Mouse (Mus musculus): ENCODE results near the gene Cspg4. TPM values are rescaled to one million over a fixed set of nuclear protein-coding genes. Genes with fewer than 3 reads are reported as not detected.
A peak's percentile ranks its signal among the peaks of the same experiment; 100 is the strongest.

Gene Cspg4
- total and polyA plus RNA-seq, 2 experiments from 2014 or later: 7.6 to 42.1 TPM

- Histone ChIP-seq H3K36me3 (ENCODE audit: insufficient read depth, low read length) (no peaks in the 10 kb centered on the region), H3K27ac (no peak overlapping the region), H3K9ac (replicated peaks; ENCODE audit: low read length) (no peak overlapping the region), H3K4me1 (ENCODE audit: insufficient read depth, low read length) (no peaks in the 10 kb centered on the region), H3K9me3 (ENCODE audit: low read length) (no peaks in the 10 kb centered on the region), H3K4me2 (ENCODE audit: low read depth, low read length) (no peak overlapping the region), H3K27me3 (ENCODE audit: insufficient read depth, low read length) (no peaks in the 10 kb centered on the region), H3K4me3 (ENCODE audit: low read length) (no peak overlapping the region)
- TF ChIP-seq CTCF (IDR thresholded peaks at IDR 0.05; ENCODE audit: low read depth): no peak
- DNase-seq (ENCODE audit: low spot score): no peak
- no peak for ATAC-seq
- WGBS: 11% methylated on average over 6 of the region's 6 CpGs
Measured at GRCm38 (mm10) chr9:56832900-56833299, 31.9 kb upstream of the Cspg4 start.

GRCm38 (mm10) chr9:56835152-56835551 lies 29.7 kb upstream of the Cspg4 start:
- Histone ChIP-seq H3K4me3 (ENCODE audit: low read length) (no peak overlapping the region), H3K27me3 (ENCODE audit: insufficient read depth, low read length) (no peaks in the 10 kb centered on the region), H3K4me1 (ENCODE audit: insufficient read depth, low read length) (no peaks in the 10 kb centered on the region), H3K9ac (replicated peaks; ENCODE audit: low read length) (no peak overlapping the region), H3K4me2 (ENCODE audit: low read depth, low read length) (no peak overlapping the region), H3K9me3 (ENCODE audit: low read length) (no peaks in the 10 kb centered on the region), H3K36me3 (ENCODE audit: insufficient read depth, low read length) (no peaks in the 10 kb centered on the region), H3K27ac (no peak overlapping the region)
- no peak for TF ChIP-seq CTCF (IDR thresholded peaks at IDR 0.05; ENCODE audit: low read depth)
- WGBS: 81% methylated on average over 5 of the region's 5 CpGs
- ATAC-seq (no peak), DNase-seq (ENCODE audit: low spot score) (no peak)

- Histone ChIP-seq H3K9ac (replicated peaks; ENCODE audit: low read length) (no peak overlapping the region), H3K9me3 (ENCODE audit: low read length) (no peaks in the 10 kb centered on the region), H3K4me2 (ENCODE audit: low read depth, low read length) (no peak overlapping the region), H3K36me3 (ENCODE audit: insufficient read depth, low read length) (no peaks in the 10 kb centered on the region), H3K4me3 (ENCODE audit: low read length) (no peak overlapping the region), H3K27me3 (ENCODE audit: insufficient read depth, low read length) (no peaks in the 10 kb centered on the region), H3K27ac (no peak overlapping the region), H3K4me1 (ENCODE audit: insufficient read depth, low read length) (no peaks in the 10 kb centered on the region)
- ATAC-seq: no peak
- no peak for TF ChIP-seq CTCF (IDR thresholded peaks at IDR 0.05; ENCODE audit: low read depth)
- WGBS: 62% methylated on average over 5 of the region's 5 CpGs
- no peak for DNase-seq (ENCODE audit: low spot score)
Measured at GRCm38 (mm10) chr9:56840721-56841120, 24.1 kb upstream of the Cspg4 start.

GRCm38 (mm10) chr9:56841864-56842263 lies 23.0 kb upstream of the Cspg4 start:
- ATAC-seq: no peak
- H3K9me3 ChIP-seq (ENCODE audit: low read length): no peaks in the 10 kb centered on the region
- no peak for TF ChIP-seq CTCF (IDR thresholded peaks at IDR 0.05; ENCODE audit: low read depth)
- H3K27me3 ChIP-seq (ENCODE audit: insufficient read depth, low read length): no peaks in the 10 kb centered on the region
- H3K4me3 ChIP-seq (ENCODE audit: low read length): no peak overlapping the region
- DNase-seq (ENCODE audit: low spot score): no peak
- H3K4me2 ChIP-seq (ENCODE audit: low read depth, low read length): no peak overlapping the region
- H3K27ac ChIP-seq: no peak overlapping the region
- no peak overlapping the region for H3K9ac ChIP-seq (replicated peaks; ENCODE audit: low read length)
- H3K36me3 ChIP-seq (ENCODE audit: insufficient read depth, low read length): no peaks in the 10 kb centered on the region
- H3K4me1 ChIP-seq (ENCODE audit: insufficient read depth, low read length): no peaks in the 10 kb centered on the region

- Histone ChIP-seq H3K4me2 (ENCODE audit: low read depth, low read length) (no peak overlapping the region), H3K9me3 (ENCODE audit: low read length) (no peaks in the 10 kb centered on the region), H3K27me3 (ENCODE audit: insufficient read depth, low read length) (no peaks in the 10 kb centered on the region), H3K9ac (replicated peaks; ENCODE audit: low read length) (no peak overlapping the region), H3K4me1 (ENCODE audit: insufficient read depth, low read length) (no peaks in the 10 kb centered on the region), H3K27ac (no peak overlapping the region), H3K4me3 (ENCODE audit: low read length) (no peak overlapping the region), H3K36me3 (ENCODE audit: insufficient read depth, low read length) (no peaks in the 10 kb centered on the region)
- 33% methylated on average over 3 of the region's 3 CpGs for WGBS
- peak; percentile 64 for DNase-seq (ENCODE audit: low spot score)
- peak; percentile 42; the same call in 1 of the 2 replicates for ATAC-seq
- TF ChIP-seq CTCF (IDR thresholded peaks at IDR 0.05; ENCODE audit: low read depth): no peak
Measured at GRCm38 (mm10) chr9:56842303-56842719, 22.5 kb upstream of the Cspg4 start.

- Histone ChIP-seq H3K4me2 (ENCODE audit: low read depth, low read length) (no peak overlapping the region), H3K4me3 (ENCODE audit: low read length) (no peak overlapping the region), H3K36me3 (ENCODE audit: insufficient read depth, low read length) (no peaks in the 10 kb centered on the region), H3K4me1 (ENCODE audit: insufficient read depth, low read length) (no peaks in the 10 kb centered on the region), H3K27ac (no peak overlapping the region), H3K27me3 (ENCODE audit: insufficient read depth, low read length) (no peaks in the 10 kb centered on the region), H3K9ac (replicated peaks; ENCODE audit: low read length) (no peak overlapping the region), H3K9me3 (ENCODE audit: low read length) (no peaks in the 10 kb centered on the region)
- peak; percentile 80 for DNase-seq (ENCODE audit: low spot score)
- 25% methylated on average over 7 of the region's 7 CpGs for WGBS
- no peak for ATAC-seq
- peak; percentile 97 for TF ChIP-seq CTCF (IDR thresholded peaks at IDR 0.05; ENCODE audit: low read depth)
Measured at GRCm38 (mm10) chr9:56843679-56844188, 21.1 kb upstream of the Cspg4 start.

GRCm38 (mm10) chr9:56844644-56845043 lies 20.2 kb upstream of the Cspg4 start:
- no peaks in the 10 kb centered on the region for H3K36me3 ChIP-seq (ENCODE audit: insufficient read depth, low read length)
- no peaks in the 10 kb centered on the region for H3K4me1 ChIP-seq (ENCODE audit: insufficient read depth, low read length)
- DNase-seq (ENCODE audit: low spot score) (peak; percentile 51), ATAC-seq (no peak)
- H3K27me3 ChIP-seq (ENCODE audit: insufficient read depth, low read length): no peaks in the 10 kb centered on the region
- H3K4me3 ChIP-seq (ENCODE audit: low read length): no peak overlapping the region
- no peaks in the 10 kb centered on the region for H3K9me3 ChIP-seq (ENCODE audit: low read length)
- H3K4me2 ChIP-seq (ENCODE audit: low read depth, low read length): no peak overlapping the region
- WGBS: 42% methylated on average over 8 of the region's 8 CpGs
- no peak overlapping the region for H3K9ac ChIP-seq (replicated peaks; ENCODE audit: low read length)
- no peak overlapping the region for H3K27ac ChIP-seq
- TF ChIP-seq CTCF (IDR thresholded peaks at IDR 0.05; ENCODE audit: low read depth): no peak
